Mouse (Mus musculus): ENCODE results near the gene Pfkl.
"Not testable (repeated sequence)": the region's sequence is repeated elsewhere in the genome, so short reads cannot be mapped to it uniquely, and the experiment has no call there.

Pfkl gene

DNA sequence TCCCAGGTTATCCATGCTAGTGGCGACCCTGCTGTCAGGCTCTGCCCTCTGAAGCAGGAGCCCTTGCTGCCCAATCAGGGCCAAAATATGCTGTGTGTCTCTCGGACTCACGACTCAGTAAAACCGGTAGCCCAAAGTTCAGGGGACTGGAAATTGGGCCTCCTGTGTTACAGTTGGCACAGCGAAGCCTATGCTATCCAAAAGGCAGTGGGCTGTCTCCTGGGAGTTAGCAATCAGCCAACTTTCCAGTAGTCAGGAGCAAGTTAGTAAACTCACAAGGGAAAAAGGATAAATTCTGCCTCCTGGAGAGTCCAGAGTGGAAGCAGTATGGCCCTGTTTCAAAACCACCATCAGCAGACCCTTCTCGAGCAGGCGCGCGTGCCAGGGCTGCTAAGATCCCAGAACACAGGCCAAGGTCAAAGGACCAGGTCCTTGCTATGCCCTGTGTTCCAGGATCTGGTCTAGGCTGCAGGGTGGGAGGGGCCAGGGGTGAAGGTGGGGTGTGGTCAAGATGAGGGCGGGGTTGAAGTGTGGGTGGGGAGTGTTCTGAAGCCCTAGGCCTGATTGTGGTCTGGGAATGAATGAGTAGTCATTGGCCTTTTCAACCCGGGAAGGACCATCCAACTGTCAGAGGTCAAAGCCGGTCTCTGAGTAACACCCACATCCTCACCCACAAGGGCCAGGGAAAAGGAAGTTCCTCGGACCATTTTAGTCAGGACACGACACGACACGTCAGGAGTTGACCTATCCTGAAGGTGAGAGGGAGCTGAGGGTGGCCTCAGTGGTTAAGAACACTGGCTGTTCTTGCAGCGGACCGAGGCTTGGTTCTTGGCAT, 3.0 kb upstream of the Pfkl start:
- no peak for DNase-seq (ENCODE audit: low spot score in 2 of 2)

GRCm38 (mm10) chr10:78011116-78011515, 1.2 kb upstream of the Pfkl start:
- DNase-seq (ENCODE audit: low spot score in 2 of 2) = not testable (repeated sequence)

GRCm38 (mm10) chr10:78010335-78010734, 452 bp upstream of the Pfkl start:
- no peak for DNase-seq (ENCODE audit: low spot score in 2 of 2)

- DNase-seq (ENCODE audit: low spot score in 2 of 2) = peak; percentile 99
These were observed 519 bp downstream of the Pfkl start for GRCm38 (mm10) chr10:78009184-78009944.

DNA sequence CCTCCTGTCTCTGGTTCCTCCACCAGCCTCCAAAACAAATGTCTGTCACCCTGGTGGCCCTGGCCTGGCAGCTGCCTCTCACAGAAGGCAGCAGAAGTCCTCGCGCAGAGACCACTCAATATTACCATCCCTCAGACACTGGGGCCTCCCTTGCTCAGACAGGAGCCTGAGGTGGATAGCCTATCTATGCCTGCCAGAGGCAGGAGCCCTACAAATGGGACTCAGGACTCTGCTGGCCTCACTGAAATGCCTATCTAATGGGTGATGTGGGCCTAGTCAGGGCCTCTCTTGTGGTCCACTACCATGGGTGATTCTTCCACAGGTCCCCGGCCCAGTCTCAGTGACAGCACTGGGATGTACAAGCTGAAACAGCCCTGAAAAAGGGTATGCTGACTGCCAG, 1.7 kb downstream of the Pfkl start:
- DNase-seq (ENCODE audit: low spot score in 2 of 2) = no peak

GRCm38 (mm10) chr10:78007203-78007602, 2.7 kb downstream of the Pfkl start:
- DNase-seq (ENCODE audit: low spot score in 2 of 2) = no peak

- no peak for DNase-seq (ENCODE audit: low spot score in 2 of 2)
These were observed 4.0 kb downstream of the Pfkl start for GRCm38 (mm10) chr10:78005791-78006438.

- no peak for DNase-seq (ENCODE audit: low spot score in 2 of 2)
These were observed 5.3 kb downstream of the Pfkl start for GRCm38 (mm10) chr10:78004479-78005100.

DNA sequence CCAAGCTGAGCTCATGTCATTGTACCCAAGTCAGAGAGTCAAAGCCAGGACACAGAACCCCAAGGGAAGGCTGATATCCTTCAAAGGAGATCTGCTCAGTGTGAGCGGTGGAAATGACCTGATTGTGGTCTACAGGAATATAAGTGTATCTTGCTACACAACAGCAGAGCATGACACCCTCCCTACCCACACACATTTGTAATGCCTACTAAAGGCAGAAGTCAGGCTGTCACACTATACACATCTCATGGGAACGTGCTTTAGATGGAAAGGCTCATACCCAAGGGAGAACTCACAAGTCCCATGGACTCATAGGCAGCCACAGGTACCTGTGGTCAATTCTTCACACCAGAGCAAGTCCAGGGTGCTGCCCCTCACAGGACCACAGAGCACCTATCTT, 7.6 kb downstream of the Pfkl start:
- no peak for DNase-seq (ENCODE audit: low spot score in 2 of 2)

GRCm38 (mm10) chr10:78001796-78002195, 8.1 kb downstream of the Pfkl start:
- DNase-seq (ENCODE audit: low spot score in 2 of 2) = no peak

DNA sequence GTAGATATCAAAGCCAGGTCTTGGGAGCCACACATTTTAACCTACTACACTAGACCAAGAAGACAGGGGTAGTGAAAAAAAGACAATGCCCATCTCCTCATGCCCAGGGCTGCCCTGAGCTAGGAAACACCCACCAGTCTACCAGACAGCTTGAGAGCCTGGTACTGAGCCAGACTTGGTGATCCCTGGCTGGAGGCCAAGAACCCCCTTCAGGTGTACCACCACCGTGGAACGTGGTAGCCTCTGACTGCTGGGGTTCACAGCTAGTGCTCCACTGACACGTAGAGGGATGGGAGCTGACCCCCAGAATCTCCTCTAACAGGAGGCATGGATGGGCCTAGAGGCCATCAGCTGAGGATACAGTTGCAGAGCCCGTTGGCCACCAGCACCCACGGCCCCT, 9.7 kb downstream of the Pfkl start:
- no peak for DNase-seq (ENCODE audit: low spot score in 2 of 2)

GRCm38 (mm10) chr10:77995639-77996038, 14.2 kb downstream of the Pfkl start:
- no peak for DNase-seq (ENCODE audit: low spot score in 2 of 2)

DNA sequence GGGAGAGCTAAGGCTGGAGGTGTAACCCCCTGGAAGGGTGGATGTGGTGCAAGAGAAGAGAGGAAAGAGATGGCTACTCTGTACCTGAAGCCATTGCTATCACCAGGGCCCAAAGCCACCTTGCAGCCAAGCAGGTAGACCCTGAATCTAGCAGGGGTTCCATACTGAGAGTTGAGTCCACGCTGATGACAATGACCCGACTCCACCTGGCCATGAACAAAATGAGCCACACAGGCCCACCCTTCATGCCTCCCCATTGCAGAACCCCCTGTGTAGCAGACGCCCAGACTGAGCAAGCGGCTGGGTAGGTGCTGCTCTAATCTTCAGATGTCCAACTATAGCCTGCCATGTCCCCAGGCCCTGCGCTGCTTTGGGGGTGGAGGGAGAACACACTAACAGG, 24.1 kb downstream of the Pfkl start:
- DNase-seq (ENCODE audit: low spot score in 2 of 2) = no peak

DNA sequence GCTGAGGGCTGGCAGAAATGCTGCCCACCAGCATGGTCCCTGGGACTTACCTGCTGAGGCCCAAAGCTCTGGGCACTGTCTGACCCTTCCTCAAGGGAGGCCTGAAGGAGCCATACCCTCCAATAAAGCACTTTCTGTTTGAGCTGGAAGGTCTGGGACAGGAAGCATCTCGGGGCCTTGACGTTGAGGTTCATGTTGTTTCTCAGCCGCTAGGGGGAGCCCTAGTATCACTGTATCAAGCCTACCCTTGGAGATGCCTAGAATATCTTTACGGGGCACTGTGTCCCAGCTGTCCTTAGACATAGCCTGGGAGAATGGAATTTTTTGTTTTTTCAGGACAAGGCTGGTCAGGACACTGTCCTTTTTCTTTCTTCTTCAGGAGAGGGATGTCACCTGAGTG, 25.2 kb downstream of the Pfkl start:
- peak; percentile 70 to 90 for DNase-seq (ENCODE audit: low spot score in 2 of 2)

DNA sequence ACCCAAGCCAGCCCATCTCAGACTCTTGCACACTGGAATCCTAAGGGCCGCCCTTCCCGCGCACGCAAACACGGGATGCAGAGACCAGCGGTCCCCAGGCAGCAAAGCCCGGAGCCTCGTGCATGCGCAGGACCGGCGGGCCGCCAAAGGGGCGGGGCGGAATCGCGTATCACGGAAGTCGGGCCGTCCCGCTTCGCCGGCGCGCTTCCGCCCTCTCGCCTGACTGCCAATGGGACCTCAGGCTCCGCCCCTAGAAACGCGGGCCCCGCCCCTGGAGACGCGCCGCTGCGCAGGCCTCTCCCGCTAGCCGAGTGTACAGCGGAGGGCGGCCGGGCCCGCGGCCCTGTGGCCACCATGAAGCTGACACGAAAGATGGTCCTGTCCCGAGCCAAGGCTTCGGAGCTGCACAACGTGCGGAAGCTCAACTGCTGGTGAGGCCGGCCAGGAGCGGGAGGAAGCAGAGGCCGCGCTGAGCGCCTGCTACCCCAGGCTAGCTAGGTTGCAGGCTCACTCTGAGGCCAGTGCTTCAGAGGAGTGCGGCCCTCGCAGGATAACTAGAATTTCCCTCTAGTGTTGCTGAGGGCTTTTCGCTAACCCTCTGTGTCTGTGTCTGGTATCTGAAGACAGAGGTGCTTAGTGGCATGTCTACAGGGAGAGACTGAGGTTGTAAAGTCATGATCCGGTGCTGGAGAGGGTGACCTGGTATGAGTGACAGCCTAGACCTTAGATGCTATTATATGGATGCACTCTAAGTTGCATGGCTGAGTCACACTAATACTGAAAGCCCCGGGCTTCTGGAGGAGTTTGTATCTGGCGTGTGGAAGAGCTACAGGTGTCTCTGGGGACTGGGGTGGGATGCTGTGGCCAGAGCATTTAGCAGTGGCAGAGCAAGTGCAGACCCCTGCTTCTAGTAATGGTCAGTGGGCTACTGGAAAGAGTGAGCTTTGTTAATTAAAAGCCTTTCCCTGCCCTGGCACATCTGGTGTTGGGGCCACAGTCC, 31.2 kb downstream of the Pfkl start, which contains the start of gene 1810043G02Rik:
Gene 1810043G02Rik (plus strand): TSS at position 174 of the 1,000 bp plus-strand sequence.
- peak; percentile 100 for DNase-seq (ENCODE audit: low spot score in 2 of 2)

GRCm38 (mm10) chr10:77976458-77977150, 33.3 kb downstream of the Pfkl start:
- DNase-seq (ENCODE audit: low spot score in 2 of 2) = no peak

DNA sequence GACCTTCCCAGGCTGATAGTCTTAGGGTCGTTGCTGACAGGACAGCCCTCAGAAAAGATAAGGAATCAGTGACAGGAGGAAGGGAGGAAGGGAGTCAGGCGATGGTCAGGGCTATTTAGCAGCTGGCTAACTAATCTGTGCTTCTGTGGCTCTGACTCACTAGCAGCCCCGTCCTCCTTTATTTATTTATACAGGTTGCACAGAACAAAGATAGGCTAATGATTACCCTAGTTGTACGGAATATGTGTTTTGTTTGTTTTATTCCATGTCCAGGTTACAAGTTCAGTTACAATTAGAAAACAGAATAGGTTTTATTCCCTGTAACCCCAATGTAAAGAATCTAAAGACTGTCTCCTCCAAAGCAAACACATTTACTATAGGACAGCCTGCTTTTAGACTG, 34.2 kb downstream of the Pfkl start:
- DNase-seq (ENCODE audit: low spot score in 2 of 2) = no peak

- DNase-seq (ENCODE audit: low spot score in 2 of 2) = no peak
These were observed 35.1 kb downstream of the Pfkl start for GRCm38 (mm10) chr10:77974811-77975210.

DNA sequence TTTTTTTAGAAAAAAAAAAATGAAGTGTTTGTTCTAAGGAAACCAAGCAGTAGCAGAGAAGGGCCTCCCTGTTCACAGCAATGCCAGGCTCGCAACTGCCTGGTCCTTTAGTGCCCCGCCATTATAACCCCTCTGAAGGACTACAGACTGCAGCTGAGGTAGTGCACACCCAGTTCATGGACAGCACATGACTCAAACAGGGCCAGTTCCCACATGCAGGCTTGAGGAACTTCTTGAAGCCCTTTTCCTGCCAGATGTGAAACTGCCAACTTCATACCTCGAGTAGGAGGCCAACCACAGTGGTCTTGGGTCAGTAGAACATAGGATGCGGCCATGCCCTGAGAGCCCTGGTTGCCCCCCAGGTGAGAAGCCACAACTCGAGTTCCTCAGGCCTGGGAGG, 35.6 kb downstream of the Pfkl start:
- DNase-seq (ENCODE audit: low spot score in 2 of 2) = no peak

Measured in spleen, postnatal 4 days (tissue).